Mouse (Mus musculus) liver, embryonic 15.5 days (tissue): ENCODE data around the gene A930009A15Rik. TPM values are rescaled to one million over a fixed set of nuclear protein-coding genes. Genes with fewer than 3 reads are reported as not detected.

Experiments used
- ATAC-seq: fragments of 200-750 bp; cut with Nextera tagmentation; 2 replicates; pipeline ENCODE4 v1.8.0; 2017; ENCODE audit warnings: moderate number of reproducible peaks, mild to moderate bottlenecking, moderate library complexity; ENCODE audit not compliant: insufficient read depth
- H3K27ac ChIP-seq: fragments of 300-500 bp; sonication (generic); replicated peaks from 2 replicates; pipeline ENCODE4 v1.5.1; 2015; ENCODE audit warnings: mild to moderate bottlenecking, inconsistent platforms
- H3K27me3 ChIP-seq: fragments of 300-500 bp; sonication (generic); 2 replicates; pipeline ENCODE4 v1.6.1; 2015; ENCODE audit warnings: mild to moderate bottlenecking, inconsistent platforms
- H3K36me3 ChIP-seq: fragments of 300-500 bp; sonication (generic); replicated peaks from 2 replicates; pipeline ENCODE4 v1.6.1; 2015; ENCODE audit warnings: moderate library complexity, mild to moderate bottlenecking, inconsistent platforms
- H3K4me1 ChIP-seq: fragments of 300-500 bp; sonication (generic); replicated peaks from 2 replicates; pipeline ENCODE4 v1.6.1; 2015; ENCODE audit warnings: inconsistent platforms
- H3K4me2 ChIP-seq: fragments of 300-500 bp; sonication (generic); 2 replicates; pipeline ENCODE4 v1.6.1; 2015; ENCODE audit warnings: moderate library complexity, mild to moderate bottlenecking, inconsistent platforms
- H3K4me3 ChIP-seq: fragments of 300-500 bp; sonication (generic); replicated peaks from 2 replicates; pipeline ENCODE4 v1.5.1; 2015; ENCODE audit warnings: mild to moderate bottlenecking, inconsistent platforms
- H3K9ac ChIP-seq: fragments of 300-500 bp; sonication (generic); 2 replicates; pipeline ENCODE4 v1.6.1; 2015; ENCODE audit warnings: moderate library complexity, mild to moderate bottlenecking, inconsistent platforms
- H3K9me3 ChIP-seq: fragments of 300-500 bp; sonication (generic); replicated peaks from 2 replicates; pipeline ENCODE4 v1.6.1; 2016; ENCODE audit warnings: inconsistent platforms
- WGBS: fragments of 180-500 bp; shearing (Covaris S2); methylation state at CpG from one replicate; pipeline ENCODE4 v1.1.7; 2015; ENCODE audit warnings: mixed read lengths; ENCODE audit not compliant: insufficient replicate concordance; 5-methylcytosine and 5-hydroxymethylcytosine counted together
- polyA plus RNA-seq: library from polyadenylated mRNA; unstranded; fragments of >200 nt; fragmentation: Nextera tagmentation; extraction: Ambion mirVana; gene quantifications from 2 replicates; pipeline ENCODE4 v1.2.1, GENCODE M21; 2015

The A930009A15Rik gene
- polyA plus RNA-seq: 0.15 TPM in 1 of 2 replicates, not detected in the other

GRCm38 (mm10) chr10:115569712-115570491 lies at the start of gene A930009A15Rik:
A930009A15Rik (plus strand) TSS chr10:115569986.
- H3K27me3 ChIP-seq: no peaks in the 10 kb centered on the region
- 67% methylated on average over 15 of the region's 15 CpGs for WGBS
- no peak within 1 kb of the TSS for H3K4me2 ChIP-seq
- H3K27ac ChIP-seq: no peak within 1 kb of the TSS
- no peak within 1 kb of the TSS for H3K9ac ChIP-seq
- H3K4me3 ChIP-seq: no peak within 1 kb of the TSS
- no peaks in the 10 kb centered on the region for H3K36me3 ChIP-seq
- no peak for ATAC-seq
- no peaks in the 10 kb centered on the region for H3K9me3 ChIP-seq
- H3K4me1 ChIP-seq: no peaks in the 10 kb centered on the region

- 58% methylated on average over 17 of the region's 17 CpGs for WGBS
- H3K27me3 ChIP-seq: no peaks in the 10 kb centered on the region
- H3K4me1 ChIP-seq: no peaks in the 10 kb centered on the region
- no peak overlapping the region for H3K4me3 ChIP-seq
- no peak overlapping the region for H3K9ac ChIP-seq
- no peak overlapping the region for H3K27ac ChIP-seq
- no peaks in the 10 kb centered on the region for H3K36me3 ChIP-seq
- no peaks in the 10 kb centered on the region for H3K9me3 ChIP-seq
- H3K4me2 ChIP-seq: no peak overlapping the region
- ATAC-seq: no peak
Observed at GRCm38 (mm10) chr10:115520200-115521080, 49.3 kb upstream of the A930009A15Rik start.

GRCm38 (mm10) chr10:115521081-115521451 lies 48.7 kb upstream of the A930009A15Rik start:
- no peaks in the 10 kb centered on the region for H3K36me3 ChIP-seq
- no peak for ATAC-seq
- no peak overlapping the region for H3K4me2 ChIP-seq
- H3K9me3 ChIP-seq: no peaks in the 10 kb centered on the region
- H3K4me1 ChIP-seq: no peaks in the 10 kb centered on the region
- 35% methylated on average over 4 of the region's 4 CpGs for WGBS
- no peak overlapping the region for H3K27ac ChIP-seq
- H3K9ac ChIP-seq: no peak overlapping the region
- no peaks in the 10 kb centered on the region for H3K27me3 ChIP-seq
- H3K4me3 ChIP-seq: no peak overlapping the region

- Histone ChIP-seq H3K27me3 (no peaks in the 10 kb centered on the region), H3K36me3 (no peaks in the 10 kb centered on the region), H3K4me1 (no peaks in the 10 kb centered on the region), H3K9ac (no peak overlapping the region), H3K4me3 (no peak overlapping the region), H3K27ac (no peak overlapping the region), H3K9me3 (no peaks in the 10 kb centered on the region), H3K4me2 (no peak overlapping the region)
- no peak for ATAC-seq
- WGBS: 47% methylated on average over 4 of the region's 4 CpGs
Observed at GRCm38 (mm10) chr10:115528892-115529291, 40.9 kb upstream of the A930009A15Rik start.

- 66% methylated on average over 12 of the region's 12 CpGs for WGBS
- Histone ChIP-seq H3K4me2 (no peak overlapping the region), H3K4me1 (no peaks in the 10 kb centered on the region), H3K9ac (no peak overlapping the region), H3K4me3 (no peak overlapping the region), H3K27ac (no peak overlapping the region), H3K9me3 (no peaks in the 10 kb centered on the region), H3K27me3 (no peaks in the 10 kb centered on the region), H3K36me3 (no peaks in the 10 kb centered on the region)
- no peak for ATAC-seq
Observed at GRCm38 (mm10) chr10:115529768-115530167, 40.0 kb upstream of the A930009A15Rik start.

- Histone ChIP-seq H3K27ac (no peak overlapping the region), H3K27me3 (no peaks in the 10 kb centered on the region), H3K9me3 (no peaks in the 10 kb centered on the region), H3K4me3 (no peak overlapping the region), H3K4me1 (no peaks in the 10 kb centered on the region), H3K4me2 (no peak overlapping the region), H3K36me3 (no peaks in the 10 kb centered on the region), H3K9ac (no peak overlapping the region)
- no peak for ATAC-seq
- WGBS: 5% methylated on average over 2 of the region's 2 CpGs
Observed at GRCm38 (mm10) chr10:115530746-115531145, 39.0 kb upstream of the A930009A15Rik start.

- Histone ChIP-seq H3K4me2 (no peak overlapping the region), H3K27me3 (no peaks in the 10 kb centered on the region), H3K36me3 (no peaks in the 10 kb centered on the region), H3K9me3 (no peaks in the 10 kb centered on the region), H3K9ac (no peak overlapping the region), H3K4me1 (no peaks in the 10 kb centered on the region), H3K4me3 (no peak overlapping the region), H3K27ac (no peak overlapping the region)
- 60% methylated on average over 6 of the region's 6 CpGs for WGBS
- no peak for ATAC-seq
Observed at GRCm38 (mm10) chr10:115542917-115543316, 26.9 kb upstream of the A930009A15Rik start.

- Histone ChIP-seq H3K27ac (no peak overlapping the region), H3K9ac (no peak overlapping the region), H3K4me3 (no peak overlapping the region), H3K36me3 (no peaks in the 10 kb centered on the region), H3K4me1 (no peaks in the 10 kb centered on the region), H3K27me3 (no peaks in the 10 kb centered on the region), H3K9me3 (no peaks in the 10 kb centered on the region), H3K4me2 (no peak overlapping the region)
- WGBS: 73% methylated on average over 7 of the region's 7 CpGs
- ATAC-seq: no peak
Observed at GRCm38 (mm10) chr10:115550253-115550652, 19.5 kb upstream of the A930009A15Rik start.

- Histone ChIP-seq H3K36me3 (no peaks in the 10 kb centered on the region), H3K4me3 (no peak overlapping the region), H3K9ac (no peak overlapping the region), H3K9me3 (no peaks in the 10 kb centered on the region), H3K27me3 (no peaks in the 10 kb centered on the region), H3K4me1 (no peaks in the 10 kb centered on the region), H3K4me2 (no peak overlapping the region), H3K27ac (no peak overlapping the region)
- ATAC-seq: no peak
- 39% methylated on average over 3 of the region's 3 CpGs for WGBS
Observed at GRCm38 (mm10) chr10:115551069-115551468, 18.7 kb upstream of the A930009A15Rik start.

GRCm38 (mm10) chr10:115553352-115554113 lies 16.3 kb upstream of the A930009A15Rik start:
- Histone ChIP-seq H3K9me3 (no peaks in the 10 kb centered on the region), H3K27me3 (no peaks in the 10 kb centered on the region), H3K4me1 (no peaks in the 10 kb centered on the region), H3K36me3 (no peaks in the 10 kb centered on the region), H3K27ac (no peak overlapping the region), H3K4me2 (no peak overlapping the region), H3K4me3 (no peak overlapping the region), H3K9ac (no peak overlapping the region)
- no peak for ATAC-seq
- 65% methylated on average over 11 of the region's 11 CpGs for WGBS
